Mouse (Mus musculus) heart, adult 2 months (tissue): ENCODE data around the gene Cep350. TPM values are rescaled to one million over a fixed set of nuclear protein-coding genes. Genes with fewer than 3 reads are reported as not detected.
A peak's percentile ranks its signal among the peaks of the same experiment; 100 is the strongest.

Experiments
- DNase-seq, 2 experiments: peaks; one replicate each; pipeline ENCODE4 v3.0.0; 2021
- H3K27ac ChIP-seq: fragments of 200-600 bp; 2 replicates; pipeline ENCODE4 v1.8.1; 2022
- H3K27me3 ChIP-seq: fragments of 200-500 bp; 2 replicates; pipeline ENCODE4 v1.6.1; 2012; ENCODE audit warnings: mild to moderate bottlenecking, low read length, inconsistent platforms, mixed read lengths; ENCODE audit not compliant: control insufficient read depth, insufficient read depth
- H3K36me3 ChIP-seq: fragments of 200-500 bp; 2 replicates; pipeline ENCODE4 v1.6.1; 2012; ENCODE audit warnings: low read length, inconsistent platforms; ENCODE audit not compliant: control insufficient read depth, insufficient read depth
- H3K4me1 ChIP-seq: fragments of 200-500 bp; 2 replicates; pipeline ENCODE4 v1.6.1; 2011; ENCODE audit warnings: low read length; ENCODE audit not compliant: control insufficient read depth, insufficient read depth
- H3K4me3 ChIP-seq: fragments of 200-600 bp; 2 replicates; pipeline ENCODE4 v1.8.1; 2022
- H3K79me2 ChIP-seq: fragments of 200-500 bp; replicated peaks from 2 replicates; pipeline ENCODE4 v1.6.1; 2012; ENCODE audit warnings: mild to moderate bottlenecking, inconsistent platforms, low read length, moderate library complexity, mixed read lengths; ENCODE audit not compliant: control insufficient read depth, insufficient read depth
- H3K9ac ChIP-seq: fragments of 200-500 bp; 2 replicates; pipeline ENCODE4 v1.6.1; 2012; ENCODE audit warnings: low read depth, mild to moderate bottlenecking, control low read depth, inconsistent platforms, low read length, mixed read lengths
- CTCF ChIP-seq: fragments of 200-600 bp; IDR thresholded peaks from 2 replicates; pipeline ENCODE4 v1.8.1; 2022; ENCODE audit warnings: antibody characterized with exemption, mild to moderate bottlenecking, moderate library complexity
- EP300 ChIP-seq: fragments of 200-500 bp; IDR thresholded peaks from 2 replicates; pipeline ENCODE4 v1.6.1; 2011; ENCODE audit warnings: low read depth, low read length, control low read depth; ENCODE audit not compliant: insufficient read depth
- POLR2A ChIP-seq: fragments of 200-500 bp; IDR thresholded peaks from 2 replicates; pipeline ENCODE4 v1.6.1; 2011; ENCODE audit warnings: mild to moderate bottlenecking, low read depth, low read length, control low read depth; ENCODE audit not compliant: insufficient read depth
- WGBS: fragments of 180-500 bp; shearing (Covaris S2); methylation state at CpG from one replicate; pipeline ENCODE4 v1.1.7; 2018; 5-methylcytosine and 5-hydroxymethylcytosine counted together
- intact Hi-C: fragments of 180-260 bp; cut with DNase I; formaldehyde crosslinking; loops from one replicate; pipeline ENCODE4 v1.15.1; 2025
- polyA plus RNA-seq: library from polyadenylated mRNA; depleted of rRNA; stranded (reverse); fragments of >200 nt; gene quantifications from 2 replicates; pipeline ENCODE4 v1.2.3, GENCODE M21; 2012
- total RNA-seq, 2 experiments: library from RNA; stranded (reverse); gene quantifications; 2 replicates each; pipeline ENCODE4 v1.2.3; 2021

Cep350 gene
- total and polyA plus RNA-seq, 3 experiments = 3.9 to 38.0 (median 37.1) TPM

GRCm38 (mm10) chr1:156003201-156003935, 30.3 kb upstream of the Cep350 start:
- 67% methylated on average over 7 of the region's 7 CpGs for WGBS
- H3K27me3 ChIP-seq = no peaks in the 10 kb centered on the region
- intact Hi-C loops = no loop called here
- no peak overlapping the region for H3K4me3 ChIP-seq
- no peak overlapping the region for H3K9ac ChIP-seq
- H3K36me3 ChIP-seq = peaks cover 3% of the 10 kb centered on the region; the same call in 1 of the 2 replicates
- H3K4me1 ChIP-seq = peaks cover 3% of the 10 kb centered on the region; the same call in 1 of the 2 replicates
- peak in 1 of 2 experiments; percentile 22 for DNase-seq
- TF ChIP-seq CTCF = no peak
- TF ChIP-seq POLR2A = no peak
- no peak for TF ChIP-seq EP300
- H3K79me2 ChIP-seq = no peaks in the 10 kb centered on the region
- H3K27ac ChIP-seq = no peak overlapping the region

GRCm38 (mm10) chr1:156002366-156002765, 29.3 kb upstream of the Cep350 start:
- Histone ChIP-seq H3K27me3 (no peaks in the 10 kb centered on the region), H3K9ac (no peak overlapping the region), H3K79me2 (no peaks in the 10 kb centered on the region), H3K4me3 (no peak overlapping the region), H3K27ac (no peak overlapping the region), H3K4me1 (peaks cover 3% of the 10 kb centered on the region; the same call in 1 of the 2 replicates), H3K36me3 (peaks cover 3% of the 10 kb centered on the region; the same call in 1 of the 2 replicates)
- DNase-seq = no peak
- intact Hi-C loops = no loop called here
- TF ChIP-seq POLR2A = no peak
- TF ChIP-seq EP300 = no peak
- TF ChIP-seq CTCF = no peak
- WGBS = 80% methylated on average over 8 of the region's 8 CpGs

DNA sequence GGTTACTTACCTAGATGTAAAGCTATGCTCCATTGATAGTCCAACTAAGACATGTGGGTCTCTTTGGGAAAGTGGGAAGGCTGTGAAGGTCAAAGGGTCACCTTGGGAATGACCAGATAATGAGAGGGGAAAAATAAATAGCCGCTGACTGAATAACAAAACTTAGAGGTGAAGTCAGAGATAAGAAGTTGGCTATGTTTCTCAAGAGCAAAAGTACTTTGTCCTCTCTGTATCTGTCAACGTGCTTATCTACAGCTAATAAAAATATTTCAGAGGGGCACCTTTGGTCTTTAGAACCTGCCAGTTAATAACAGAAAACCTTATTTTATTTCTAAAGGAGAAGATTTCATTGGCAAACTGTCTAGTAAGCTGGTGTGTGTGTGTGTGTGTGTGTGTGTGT, 22.6 kb upstream of the Cep350 start:
- 17% methylated on average over 2 of the region's 2 CpGs for WGBS
- H3K9ac ChIP-seq = no peak overlapping the region
- no peak for DNase-seq
- H3K36me3 ChIP-seq = no peaks in the 10 kb centered on the region
- no peak overlapping the region for H3K4me3 ChIP-seq
- no peaks in the 10 kb centered on the region for H3K79me2 ChIP-seq
- intact Hi-C loops = no loop called here
- no peaks in the 10 kb centered on the region for H3K4me1 ChIP-seq
- no peak overlapping the region for H3K27ac ChIP-seq
- TF ChIP-seq POLR2A = no peak
- no peak for TF ChIP-seq EP300
- no peak for TF ChIP-seq CTCF
- no peaks in the 10 kb centered on the region for H3K27me3 ChIP-seq

DNA sequence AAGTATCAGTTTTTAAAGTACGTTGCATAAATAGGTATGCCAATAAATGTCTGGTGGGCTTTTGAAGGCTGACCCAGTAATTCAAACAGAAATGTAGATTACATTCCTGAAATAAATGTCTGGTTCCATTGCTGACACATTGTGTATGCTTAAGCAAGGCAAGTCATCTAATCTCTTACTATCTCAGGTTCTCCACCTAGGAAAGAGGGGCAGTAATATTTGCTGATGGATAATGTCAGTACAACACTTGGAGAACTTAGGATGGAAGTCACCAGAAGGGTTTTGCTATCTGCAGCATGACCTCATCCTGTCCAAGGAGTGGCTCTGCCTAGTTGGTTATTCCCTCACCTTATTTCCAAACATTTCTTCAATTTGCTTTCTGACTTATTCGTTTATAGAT, 21.5 kb upstream of the Cep350 start:
- TF ChIP-seq CTCF = no peak
- no peak for TF ChIP-seq POLR2A
- TF ChIP-seq EP300 = no peak
- intact Hi-C loops = no loop called here
- Histone ChIP-seq H3K27me3 (no peaks in the 10 kb centered on the region), H3K4me3 (no peak overlapping the region), H3K9ac (no peak overlapping the region), H3K27ac (no peak overlapping the region), H3K79me2 (no peaks in the 10 kb centered on the region), H3K36me3 (no peaks in the 10 kb centered on the region), H3K4me1 (no peaks in the 10 kb centered on the region)
- WGBS = 63% methylated on average over 2 of the region's 2 CpGs
- no peak for DNase-seq

- Histone ChIP-seq H3K4me3 (no peak overlapping the region), H3K4me1 (no peaks in the 10 kb centered on the region), H3K27ac (no peak overlapping the region), H3K27me3 (no peaks in the 10 kb centered on the region), H3K36me3 (no peaks in the 10 kb centered on the region), H3K9ac (no peak overlapping the region), H3K79me2 (no peaks in the 10 kb centered on the region)
- intact Hi-C loops = no loop called here
- DNase-seq = no peak
- TF ChIP-seq CTCF (no peak), EP300 (no peak), POLR2A (no peak)
- WGBS = 53% methylated on average over 11 of the region's 11 CpGs
These were observed 17.3 kb upstream of the Cep350 start for GRCm38 (mm10) chr1:155990391-155990790.

- DNase-seq = no peak
- no peak for TF ChIP-seq POLR2A
- no peak for TF ChIP-seq CTCF
- TF ChIP-seq EP300 = no peak
- H3K4me3 ChIP-seq = no peak overlapping the region
- H3K79me2 ChIP-seq = no peaks in the 10 kb centered on the region
- no peak overlapping the region for H3K27ac ChIP-seq
- no peaks in the 10 kb centered on the region for H3K4me1 ChIP-seq
- H3K27me3 ChIP-seq = no peaks in the 10 kb centered on the region
- intact Hi-C loops = no loop called here
- WGBS = 29% methylated on average over 2 of the region's 2 CpGs
- H3K9ac ChIP-seq = no peak overlapping the region
- H3K36me3 ChIP-seq = no peaks in the 10 kb centered on the region
These were observed 16.3 kb upstream of the Cep350 start for GRCm38 (mm10) chr1:155989387-155989786.
